ENCODE assay signal across 26 mouse cellular contexts in genomic region chr8:92928986-92929385, GRCm38 (mm10). TPM values are rescaled to one million over a fixed set of nuclear protein-coding genes. Genes with fewer than 3 reads are reported as not detected.
DNase-seq lines count a peak whose midpoint lies in the region; ATAC-seq lines count a peak whose summit lies in the region.
"Had no signal": no experiment of that assay in that cellular context is flagged by ENCODE, and none has a peak within 500 bp of the region (broad histone marks: within the 10 kb centered on the region; RNA-seq: fewer than 3 reads in every experiment).

No protein-coding gene starts in this region.

- DNase-seq in embryo, embryonic 10 days (ENCODE audit: low spot score), result peak; percentile 8
- no peak for DNase-seq in embryo, embryonic 9.5 days (ENCODE audit: extremely low spot score)
- DNase-seq in heart, adult 11 months, result peak; percentile 64
- DNase-seq in heart, postnatal 10 days, result no peak
- DNase-seq in embryo, embryonic 11 days, result peak; percentile 12
- DNase-seq in mesoderm, embryonic 11.5 days (ENCODE audit: low read depth, low spot score), result peak; percentile 4
- no peak for DNase-seq in lung, adult 18-20 months
- DNase-seq: adrenal gland, adult 2 months; adrenal gland, postnatal 10 days; adrenal gland, postnatal 25 days; B cell, adult 2 months; cerebellum, adult 11 months; cerebellum, adult 18-20 months; cerebellum, adult 8-10 months; cerebellum, adult 9-11 months; cerebellum, postnatal 14 days; cerebellum, postnatal 36 days had no signal

- intact Hi-C loops in heart, postnatal 10 days (cut with DNase I), result no loop called here

- no peak for ATAC-seq in erythroblast, adult 5-6 weeks (replicated peaks; ENCODE audit: low FRiP score, poor library complexity, severe bottlenecking)
- ATAC-seq: activated CD4-positive, CD25-positive, alpha-beta regulatory T cell, adult 4 months; CD4-positive, CD25-positive, alpha-beta regulatory T cell, adult 4 months; forebrain, embryonic 14.5 days; forebrain, embryonic 16.5 days; Patski had no signal

RNA-seq across cellular contexts. Expression of gene Capns2, which starts 27.8 kb away (rescaled TPM):
- total RNA-seq in heart, postnatal 10 days (2021), result not detected
- not detected in 2 replicates for total RNA-seq in erythroblast, adult 5-6 weeks (2015; ENCODE audit: low replicate concordance)
- not detected in 2 replicates for total RNA-seq in erythroblast, adult 5-6 weeks (2017; ENCODE audit: low replicate concordance)
- total RNA-seq: adrenal gland, postnatal 25 days; CH12.LX; G1E had no signal

RNA-seq across cellular contexts. Expression of gene Slc6a2, which starts 30.9 kb away (rescaled TPM):
- total RNA-seq in heart, postnatal 10 days (2021), result under 1 TPM; 0.10 to 0.12 TPM
- not detected in 2 replicates for total RNA-seq in erythroblast, adult 5-6 weeks (2015; ENCODE audit: low replicate concordance)
- total RNA-seq in erythroblast, adult 5-6 weeks (2017; ENCODE audit: low replicate concordance), result not detected in 2 replicates
- total RNA-seq: CH12.LX; common myeloid progenitor, adult 5-6 weeks had no signal

Comparison
In these comparisons a context has a peak if more than half of its experiments do, and no peak if none do; other contexts are left out.
1. DNase-seq: peak in embryo, embryonic 10 days (single experiment), heart, adult 11 months (single experiment), embryo, embryonic 11 days (single experiment) and mesoderm, embryonic 11.5 days (single experiment); none in embryo, embryonic 9.5 days (single experiment), heart, postnatal 10 days (0 of 2) and lung, adult 18-20 months (0 of 2).